Mouse (Mus musculus) ES-Bruce4 (cell line): ENCODE measurements around the gene Sorcs3.

Experiments used
- CTCF ChIP-seq: IDR thresholded peaks from one replicate; pipeline ENCODE4 v1.8.1; 2011; ENCODE audit warnings: low read depth, low read length
- EP300 ChIP-seq: IDR thresholded peaks from 2 replicates; pipeline ENCODE4 v1.6.1; 2011; ENCODE audit warnings: low read depth, low read length; ENCODE audit not compliant: insufficient read depth
- POLR2A ChIP-seq: IDR thresholded peaks from one replicate; pipeline ENCODE4 v1.8.1; 2011; ENCODE audit warnings: low read length; ENCODE audit not compliant: insufficient read depth

GRCm38 (mm10) chr19:48847700-48848099 is 641.9 kb downstream of the Sorcs3 start:
- no peak for TF ChIP-seq CTCF
- TF ChIP-seq POLR2A, result no peak
- TF ChIP-seq EP300, result no peak
